In genomic region chr11:65743866-65744265, GRCm38 (mm10) we compare ENCODE assay signal across 12 mouse cellular contexts. TPM values are rescaled to one million over a fixed set of nuclear protein-coding genes. Genes with fewer than 3 reads are reported as not detected.
DNase-seq lines count a peak whose midpoint lies in the region; ATAC-seq and TF ChIP-seq lines count a peak whose summit lies in the region.
"Had no signal": no experiment of that assay in that cellular context is flagged by ENCODE, and none has a peak within 500 bp of the region (broad histone marks: within the 10 kb centered on the region; RNA-seq: fewer than 3 reads in every experiment).

No protein-coding gene starts in this region.

- no peak overlapping the region for H3K27ac ChIP-seq in midbrain, postnatal 0 days (ENCODE audit: low read depth, low read length)
- H3K27ac ChIP-seq in midbrain, embryonic 15.5 days: no peak overlapping the region
- H3K27ac ChIP-seq: limb, embryonic 13.5 days; midbrain, embryonic 12.5 days; neural tube, embryonic 12.5 days had no signal

- no peak overlapping the region for H3ac ChIP-seq in myocyte (ENCODE audit: control insufficient read depth, insufficient read length)

- no peaks in the 10 kb centered on the region for H3K4me1 ChIP-seq in midbrain, postnatal 0 days (ENCODE audit: insufficient read depth, low read length)
- peaks cover 15% of the 10 kb centered on the region for H3K4me1 ChIP-seq in midbrain, embryonic 15.5 days
- H3K4me1 ChIP-seq: neural tube, embryonic 12.5 days had no signal

- no peaks in the 10 kb centered on the region for H3K27me3 ChIP-seq in midbrain, postnatal 0 days (ENCODE audit: insufficient read depth, low read length)
- H3K27me3 ChIP-seq in midbrain, embryonic 15.5 days (replicated peaks): no peaks in the 10 kb centered on the region
- no peaks in the 10 kb centered on the region for H3K27me3 ChIP-seq in myocyte (ENCODE audit: control insufficient read depth, insufficient read depth, insufficient read length)
- H3K27me3 ChIP-seq: CH12.LX; limb, embryonic 13.5 days; midbrain, embryonic 12.5 days; neural tube, embryonic 12.5 days had no signal

- no peaks in the 10 kb centered on the region for H3K9me3 ChIP-seq in midbrain, postnatal 0 days (ENCODE audit: low read length)
- no peaks in the 10 kb centered on the region for H3K9me3 ChIP-seq in midbrain, embryonic 15.5 days
- H3K9me3 ChIP-seq: limb, embryonic 13.5 days; midbrain, embryonic 12.5 days; neural tube, embryonic 12.5 days had no signal

- 96% methylated on average over 3 of the region's 3 CpGs for WGBS in midbrain, postnatal 0 days
- 91% methylated on average over 3 of the region's 3 CpGs for WGBS in midbrain, embryonic 15.5 days

- peak; percentile 39 for DNase-seq in gastrocnemius, adult 18-20 months (ENCODE audit: low spot score)
- no peak for DNase-seq in gastrocnemius, postnatal 14 days
- DNase-seq in midbrain, postnatal 0 days (ENCODE audit: low spot score): no peak
- DNase-seq in cerebellum, adult 9-10 months: peak; percentile 70
- no peak for DNase-seq in left cerebral cortex, adult 11 months (ENCODE audit: low spot score)
- DNase-seq in right cerebral cortex, postnatal 10 days (ENCODE audit: low spot score in 2 of 2): no peak

- TF ChIP-seq POLR2A in myocyte (IDR thresholded peaks at IDR 0.05; ENCODE audit: insufficient read length, low read depth): no peak

- no peak for TF ChIP-seq CTCF in midbrain, postnatal 0 days (IDR thresholded peaks at IDR 0.05)

- H3K36me3 ChIP-seq in midbrain, postnatal 0 days (ENCODE audit: insufficient read depth, low read length): no peaks in the 10 kb centered on the region
- H3K36me3 ChIP-seq in midbrain, embryonic 15.5 days (replicated peaks): no peaks in the 10 kb centered on the region
- peaks cover 6% of the 10 kb centered on the region for H3K36me3 ChIP-seq in myocyte (ENCODE audit: control insufficient read depth, insufficient read depth)
- H3K36me3 ChIP-seq: midbrain, embryonic 12.5 days; neural tube, embryonic 12.5 days had no signal

- ATAC-seq in midbrain, postnatal 0 days (ENCODE audit: low FRiP score): no peak
- no peak for ATAC-seq in midbrain, embryonic 15.5 days (replicated peaks)

- intact Hi-C loops in gastrocnemius, postnatal 14 days (cut with DNase I; ENCODE audit: low total_unique reads): no loop called here

- H3K9ac ChIP-seq in midbrain, postnatal 0 days (replicated peaks; ENCODE audit: low read length, poor library complexity, severe bottlenecking): no peak overlapping the region
- no peak overlapping the region for H3K9ac ChIP-seq in midbrain, embryonic 15.5 days
- H3K9ac ChIP-seq: limb, embryonic 13.5 days; midbrain, embryonic 12.5 days; neural tube, embryonic 12.5 days had no signal

- no peak overlapping the region for H3K4me3 ChIP-seq in midbrain, postnatal 0 days (ENCODE audit: low read depth, low read length)
- no peak overlapping the region for H3K4me3 ChIP-seq in midbrain, embryonic 15.5 days
- no peak overlapping the region for H3K4me3 ChIP-seq in myocyte
- H3K4me3 ChIP-seq: limb, embryonic 13.5 days; midbrain, embryonic 12.5 days; neural tube, embryonic 12.5 days had no signal

- peak overlapping the region; percentile 35; the same call in 1 of the 2 replicates for H3K4me2 ChIP-seq in midbrain, postnatal 0 days (ENCODE audit: low read depth, low read length, poor library complexity, severe bottlenecking)
- H3K4me2 ChIP-seq in midbrain, embryonic 15.5 days: no peak overlapping the region
- H3K4me2 ChIP-seq in myocyte (ENCODE audit: low read depth): peak overlapping the region; percentile 50
- H3K4me2 ChIP-seq: limb, embryonic 13.5 days; midbrain, embryonic 12.5 days; neural tube, embryonic 12.5 days had no signal

- H3K79me2 ChIP-seq in myocyte (ENCODE audit: control insufficient read depth, insufficient read depth): peaks cover 11% of the 10 kb centered on the region

TF ChIP-seq in myocyte, 11 proteins besides CTCF, POLR2A, EP300 and RAD21:
- TF ChIP-seq MYOD1 (IDR thresholded peaks at IDR 0.05; ENCODE audit: control insufficient read depth in 1 of 3, insufficient read length in 2 of 3, low read depth in 2 of 3): peak in 1 of 3 experiments; percentile 46
- TF ChIP-seq CEBPB (IDR thresholded peaks at IDR 0.05; ENCODE audit: insufficient read depth, poor library complexity, severe bottlenecking): no peak
- TF ChIP-seq TCF3 (IDR thresholded peaks at IDR 0.05; ENCODE audit: insufficient read length, low read depth): no peak
- no peak for TF ChIP-seq TCF12 (IDR thresholded peaks at IDR 0.05; ENCODE audit: insufficient read depth, poor library complexity, severe bottlenecking)
- peak in 2 of 3 experiments; percentile 6 to 41 for TF ChIP-seq MYOG (IDR thresholded peaks at IDR 0.05; ENCODE audit: control insufficient read depth in 1 of 3, insufficient read depth in 1 of 3, insufficient read length in 2 of 3, low read depth in 2 of 3)

RNA-seq across cellular contexts. Expression of gene Map2k4, which starts 44.2 kb away (rescaled TPM):
- 10 to 100 TPM; 60.9 to 66.9 TPM for total RNA-seq in gastrocnemius, adult 18-20 months (2021)
- total RNA-seq in gastrocnemius, postnatal 14 days (2021): 10 to 100 TPM; 54.9 to 56.0 TPM
- total RNA-seq in midbrain, postnatal 0 days (2014; rRNA removed): 160 and 175 TPM in 2 replicates
- 121 and 123 TPM in 2 replicates for polyA plus RNA-seq in midbrain, postnatal 0 days (2015; fragmentation: Nextera tagmentation; extraction: Ambion mirVana)
- polyA plus RNA-seq in midbrain, embryonic 15.5 days (2015; fragmentation: Nextera tagmentation; extraction: Ambion mirVana): 96.0 and 98.1 TPM in 2 replicates
- 29.1 TPM for polyA plus RNA-seq in myocyte (2012; fragmentation: generic; extraction: Trizol)

Comparison
In these comparisons a context has a peak if more than half of its experiments do, and no peak if none do; other contexts are left out.
1. DNase-seq: peak in gastrocnemius, adult 18-20 months (single experiment) and cerebellum, adult 9-10 months (single experiment); none in gastrocnemius, postnatal 14 days (single experiment), midbrain, postnatal 0 days (single experiment), left cerebral cortex, adult 11 months (single experiment) and right cerebral cortex, postnatal 10 days (0 of 2).